Mouse (Mus musculus) heart, embryonic 12.5 days (tissue): ENCODE data around the gene Ube4b. TPM values are rescaled to one million over a fixed set of nuclear protein-coding genes. Genes with fewer than 3 reads are reported as not detected.
"Not testable (repeated sequence)": the region's sequence is repeated elsewhere in the genome, so short reads cannot be mapped to it uniquely, and the experiment has no call there.

Source experiments
- ATAC-seq: fragments of 200-750 bp; cut with Nextera tagmentation; 2 replicates; pipeline ENCODE4 v1.8.0; 2017; ENCODE audit warnings: moderate TSS enrichment, moderate library complexity; ENCODE audit not compliant: insufficient number of reproducible peaks, low FRiP score
- H3K27ac ChIP-seq: fragments of 300-500 bp; sonication (generic); 2 replicates; pipeline ENCODE4 v1.5.1; 2016; ENCODE audit warnings: mild to moderate bottlenecking, moderate library complexity; ENCODE audit not compliant: poor library complexity, severe bottlenecking
- H3K27me3 ChIP-seq: fragments of 300-500 bp; sonication (generic); replicated peaks from 2 replicates; pipeline ENCODE4 v1.6.1; 2016; ENCODE audit warnings: mild to moderate bottlenecking, moderate library complexity
- H3K36me3 ChIP-seq: fragments of 300-500 bp; sonication (generic); 2 replicates; pipeline ENCODE4 v1.6.1; 2016; ENCODE audit warnings: mild to moderate bottlenecking, moderate library complexity
- H3K4me1 ChIP-seq: fragments of 300-500 bp; sonication (generic); replicated peaks from 2 replicates; pipeline ENCODE4 v1.6.1; 2016; ENCODE audit warnings: mild to moderate bottlenecking
- H3K4me2 ChIP-seq: fragments of 300-500 bp; sonication (generic); 2 replicates; pipeline ENCODE4 v1.6.1; 2016; ENCODE audit warnings: mild to moderate bottlenecking, moderate library complexity
- H3K4me3 ChIP-seq: fragments of 300-500 bp; sonication (generic); 2 replicates; pipeline ENCODE4 v1.5.1; 2016; ENCODE audit warnings: mild to moderate bottlenecking
- H3K9ac ChIP-seq: fragments of 300-500 bp; sonication (generic); 2 replicates; pipeline ENCODE4 v1.6.1; 2016; ENCODE audit warnings: mild to moderate bottlenecking, moderate library complexity
- H3K9me3 ChIP-seq: fragments of 300-500 bp; sonication (generic); replicated peaks from 2 replicates; pipeline ENCODE4 v1.6.1; 2016; ENCODE audit warnings: mild to moderate bottlenecking, moderate library complexity
- WGBS: fragments of 180-500 bp; shearing (Covaris S2); methylation state at CpG from one replicate; pipeline ENCODE4 v1.1.7; 2016; 5-methylcytosine and 5-hydroxymethylcytosine counted together
- polyA plus RNA-seq: library from polyadenylated mRNA; unstranded; fragments of >200 nt; fragmentation: Nextera tagmentation; extraction: Ambion mirVana; gene quantifications from 2 replicates; pipeline ENCODE4 v1.2.1, GENCODE M21; 2016

The Ube4b gene
- polyA plus RNA-seq, 1 experiment from 2014 or later = 50.3 TPM

- H3K27me3 ChIP-seq, H3K4me2 ChIP-seq, H3K36me3 ChIP-seq, ATAC-seq, H3K27ac ChIP-seq, H3K4me3 ChIP-seq, H3K9me3 ChIP-seq, H3K9ac ChIP-seq: not testable (repeated sequence)
- H3K4me1 ChIP-seq = peaks cover 11% of the 10 kb centered on the region
- WGBS = 78% methylated on average over 27 of the region's 27 CpGs
Measured at GRCm38 (mm10) chr4:149457163-149457562, 30.6 kb upstream of the Ube4b start.

GRCm38 (mm10) chr4:149454879-149455278 is 28.3 kb upstream of the Ube4b start, which contains the start of gene Rbp7:
TSS of gene Rbp7 (minus strand) at chr4:149454978.
- Histone ChIP-seq H3K9me3 (peaks cover 4% of the 10 kb centered on the region; the same call in 1 of the 2 replicates), H3K4me3 (no peak within 1 kb of the TSS), H3K36me3 (no peaks in the 10 kb centered on the region), H3K4me2 (no peak within 1 kb of the TSS), H3K27ac (no peak within 1 kb of the TSS), H3K9ac (no peak within 1 kb of the TSS), H3K27me3 (no peaks in the 10 kb centered on the region), H3K4me1 (peaks cover 3% of the 10 kb centered on the region; the same call in 1 of the 2 replicates)
- WGBS = 51% methylated on average over 8 of the region's 8 CpGs
- peak; percentile 29; the same call in 1 of the 2 replicates for ATAC-seq

GRCm38 (mm10) chr4:149454263-149454662 is 27.7 kb upstream of the Ube4b start:
- Histone ChIP-seq H3K9ac (no peak overlapping the region), H3K36me3 (no peaks in the 10 kb centered on the region), H3K4me2 (no peak overlapping the region), H3K27me3 (no peaks in the 10 kb centered on the region), H3K4me3 (no peak overlapping the region), H3K9me3 (peaks cover 4% of the 10 kb centered on the region; the same call in 1 of the 2 replicates), H3K4me1 (peaks cover 3% of the 10 kb centered on the region; the same call in 1 of the 2 replicates), H3K27ac (no peak overlapping the region)
- WGBS = 75% methylated on average over 17 of the region's 17 CpGs
- no peak for ATAC-seq

- Histone ChIP-seq H3K27ac (no peak overlapping the region), H3K27me3 (no peaks in the 10 kb centered on the region), H3K9me3 (peaks cover 4% of the 10 kb centered on the region; the same call in 1 of the 2 replicates), H3K4me3 (no peak overlapping the region), H3K9ac (no peak overlapping the region), H3K36me3 (no peaks in the 10 kb centered on the region), H3K4me1 (peaks cover 3% of the 10 kb centered on the region; the same call in 1 of the 2 replicates), H3K4me2 (no peak overlapping the region)
- 77% methylated on average over 4 of the region's 4 CpGs for WGBS
- no peak for ATAC-seq
Measured at GRCm38 (mm10) chr4:149453656-149454055, 27.1 kb upstream of the Ube4b start.

DNA sequence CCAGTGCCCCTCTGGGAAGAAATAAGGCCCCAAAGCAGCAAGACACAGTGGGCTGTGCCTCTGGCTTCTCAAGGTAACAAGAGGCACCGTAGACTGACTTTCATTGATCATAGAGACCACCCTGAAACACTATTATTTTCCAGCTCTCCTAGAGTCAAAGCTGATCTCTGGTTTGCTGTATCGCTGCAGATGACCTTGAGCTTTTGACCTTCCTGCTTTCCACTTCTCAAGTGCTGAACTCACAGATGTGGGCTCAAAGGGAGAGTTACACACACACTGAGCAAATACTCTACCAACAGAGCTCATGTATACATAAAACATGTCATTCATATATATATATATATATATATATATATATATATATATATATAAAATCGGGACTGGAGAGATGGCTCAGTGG is 24.1 kb upstream of the Ube4b start:
- H3K4me2 ChIP-seq = no peak overlapping the region
- H3K27me3 ChIP-seq = no peaks in the 10 kb centered on the region
- WGBS = 79% methylated on average over 3 of the region's 3 CpGs
- H3K4me1 ChIP-seq = peaks cover 6% of the 10 kb centered on the region
- H3K4me3 ChIP-seq = no peak overlapping the region
- peaks cover 4% of the 10 kb centered on the region; the same call in 1 of the 2 replicates for H3K9me3 ChIP-seq
- no peaks in the 10 kb centered on the region for H3K36me3 ChIP-seq
- H3K27ac ChIP-seq = no peak overlapping the region
- H3K9ac ChIP-seq = no peak overlapping the region
- ATAC-seq = no peak

DNA sequence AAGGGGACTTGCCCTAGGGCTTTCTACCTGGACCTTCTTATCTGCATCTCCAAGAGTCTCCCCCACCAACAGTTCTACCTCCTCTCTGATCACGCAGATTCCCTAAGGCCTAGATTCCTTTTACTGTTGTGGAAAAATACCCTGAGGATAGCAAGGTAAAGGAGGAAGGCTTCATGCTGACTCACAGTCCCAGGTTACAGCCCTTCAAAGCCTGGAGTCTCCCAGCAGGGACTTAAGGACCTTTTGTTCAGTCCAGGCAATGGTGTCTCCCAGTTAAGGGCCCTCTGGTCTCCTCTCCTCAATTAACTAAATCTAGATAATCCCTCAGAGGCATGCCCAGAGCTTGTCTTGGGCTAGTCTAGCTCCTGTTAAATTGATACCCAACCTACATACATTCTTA is 19.8 kb upstream of the Ube4b start:
- Histone ChIP-seq H3K9me3 (no peaks in the 10 kb centered on the region), H3K27me3 (no peaks in the 10 kb centered on the region), H3K36me3 (no peaks in the 10 kb centered on the region), H3K4me1 (peaks cover 18% of the 10 kb centered on the region), H3K27ac (peak overlapping the region; percentile 84), H3K4me3 (no peak overlapping the region), H3K9ac (no peak overlapping the region), H3K4me2 (peak overlapping the region; percentile 72)
- no peak for ATAC-seq
- WGBS = 38% methylated on average over 1 of the region's 1 CpGs

DNA sequence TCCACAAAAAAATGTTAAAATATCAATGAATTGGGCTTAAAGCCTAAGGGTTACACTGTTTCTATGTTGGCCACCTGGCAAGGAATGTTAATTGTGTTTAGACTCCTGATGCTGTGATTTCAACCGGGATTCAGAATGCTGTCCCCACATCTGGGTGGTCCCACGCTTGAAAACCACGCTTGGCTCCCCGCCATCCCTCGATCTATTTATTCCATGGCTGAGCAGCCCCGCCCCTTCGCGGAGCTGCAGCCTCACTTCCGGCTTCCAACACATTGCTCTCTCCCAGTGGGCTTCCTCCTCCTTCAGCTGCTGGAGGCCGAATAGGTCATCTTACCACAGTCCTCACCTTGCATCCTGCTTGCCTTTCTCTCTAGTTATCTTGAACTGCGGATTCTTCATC is 19.3 kb upstream of the Ube4b start:
- peaks cover 18% of the 10 kb centered on the region for H3K4me1 ChIP-seq
- H3K27me3 ChIP-seq = no peaks in the 10 kb centered on the region
- peak overlapping the region; percentile 39 for H3K4me3 ChIP-seq
- 0 out of 2 replicates have a peak overlapping the region, but pooled peaks have one; percentile 3 for H3K9ac ChIP-seq
- H3K9me3 ChIP-seq = no peaks in the 10 kb centered on the region
- H3K36me3 ChIP-seq = no peaks in the 10 kb centered on the region
- H3K27ac ChIP-seq = peak overlapping the region; percentile 84
- 2% methylated on average over 11 of the region's 11 CpGs for WGBS
- peak overlapping the region; percentile 72 for H3K4me2 ChIP-seq
- peak; percentile 77 for ATAC-seq

DNA sequence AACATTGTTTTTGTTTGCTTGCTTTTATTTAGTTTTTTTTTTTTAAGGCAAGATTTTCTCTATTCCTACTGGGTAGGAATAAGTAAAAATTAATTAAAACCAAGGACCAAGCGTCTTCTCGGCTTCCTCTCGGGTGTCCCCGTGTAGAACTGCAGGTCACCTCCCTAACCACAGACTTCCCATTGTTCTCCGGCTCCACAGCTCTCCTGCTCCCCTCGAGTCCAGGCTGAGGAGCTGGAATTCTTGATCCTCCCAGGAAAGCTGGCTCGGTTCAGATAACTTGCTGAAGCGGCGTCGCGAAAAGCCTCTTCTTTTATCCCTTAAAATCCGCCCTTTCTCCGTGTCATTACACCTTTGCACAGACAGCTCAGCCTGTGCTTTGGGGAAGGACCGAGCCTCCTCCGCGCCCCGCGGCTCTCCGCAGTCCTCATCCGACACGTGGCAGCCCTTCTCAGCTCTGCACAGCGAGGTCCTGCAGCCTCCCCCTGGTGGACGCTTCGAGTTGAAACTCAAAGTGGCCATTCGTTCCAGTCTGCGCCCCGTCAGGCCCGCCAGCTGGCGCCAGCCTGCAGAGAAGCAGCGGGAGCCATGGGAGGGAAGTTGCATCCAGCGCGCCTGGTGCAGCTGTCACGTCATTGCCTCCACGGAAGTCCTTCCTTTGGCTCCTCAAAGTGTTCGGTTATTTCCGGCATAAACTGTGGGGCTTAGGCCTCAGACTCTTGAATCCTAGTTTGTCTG is 18.6 kb upstream of the Ube4b start:
- Histone ChIP-seq H3K36me3 (no peaks in the 10 kb centered on the region), H3K4me1 (peaks cover 18% of the 10 kb centered on the region), H3K4me3 (peak overlapping the region; percentile 39), H3K9me3 (no peaks in the 10 kb centered on the region), H3K27ac (peak overlapping the region; percentile 84), H3K9ac (peak overlapping the region; percentile 73), H3K4me2 (peak overlapping the region; percentile 72), H3K27me3 (no peaks in the 10 kb centered on the region)
- ATAC-seq = peak; percentile 94
- WGBS = under 1% methylated on average over 36 of the region's 36 CpGs

- Histone ChIP-seq H3K4me1 (peaks cover 18% of the 10 kb centered on the region), H3K4me2 (no peak overlapping the region), H3K4me3 (no peak overlapping the region), H3K27ac (no peak overlapping the region; the same call in 1 of the 2 replicates), H3K36me3 (no peaks in the 10 kb centered on the region), H3K27me3 (no peaks in the 10 kb centered on the region), H3K9me3 (no peaks in the 10 kb centered on the region), H3K9ac (no peak overlapping the region)
- 48% methylated on average over 1 of the region's 1 CpGs for WGBS
- no peak for ATAC-seq
Measured at GRCm38 (mm10) chr4:149444465-149444864, 17.9 kb upstream of the Ube4b start.

DNA sequence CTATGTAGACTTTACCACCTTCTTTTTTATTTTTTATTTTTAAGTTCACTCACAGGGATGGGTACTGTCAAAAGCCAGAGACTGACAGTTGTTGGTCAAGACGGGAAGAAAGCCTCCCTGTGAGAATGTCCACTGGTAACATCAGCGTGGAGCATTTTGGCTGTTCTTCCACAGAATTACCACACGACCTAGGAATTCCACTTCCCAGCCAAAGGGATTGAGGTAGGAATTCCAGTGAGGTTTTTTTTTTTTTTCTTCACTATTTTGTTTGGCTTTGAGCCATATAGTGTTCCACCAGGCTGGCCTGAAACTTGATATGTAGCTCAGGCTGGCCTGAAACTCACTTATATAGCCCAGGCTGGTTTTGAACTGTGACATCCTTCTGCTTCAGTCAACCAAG is 15.9 kb upstream of the Ube4b start:
- no peak overlapping the region for H3K4me2 ChIP-seq
- H3K9me3 ChIP-seq = no peaks in the 10 kb centered on the region
- no peak overlapping the region for H3K9ac ChIP-seq
- no peaks in the 10 kb centered on the region for H3K36me3 ChIP-seq
- no peak overlapping the region for H3K4me3 ChIP-seq
- no peak for ATAC-seq
- H3K4me1 ChIP-seq = peaks cover 18% of the 10 kb centered on the region
- WGBS = 37% methylated on average over 3 of the region's 3 CpGs
- no peak overlapping the region for H3K27ac ChIP-seq
- no peaks in the 10 kb centered on the region for H3K27me3 ChIP-seq

GRCm38 (mm10) chr4:149440576-149440975 is 14.0 kb upstream of the Ube4b start:
- H3K36me3 ChIP-seq = no peaks in the 10 kb centered on the region
- no peaks in the 10 kb centered on the region for H3K27me3 ChIP-seq
- no peak overlapping the region for H3K9ac ChIP-seq
- H3K9me3 ChIP-seq = no peaks in the 10 kb centered on the region
- WGBS = 76% methylated on average over 8 of the region's 8 CpGs
- H3K27ac ChIP-seq = no peak overlapping the region
- no peak overlapping the region for H3K4me2 ChIP-seq
- ATAC-seq = no peak
- peaks cover 11% of the 10 kb centered on the region for H3K4me1 ChIP-seq
- no peak overlapping the region for H3K4me3 ChIP-seq
